Mouse (Mus musculus) small intestine, adult 2 months (tissue): Measurements from ENCODE around the gene Tns1.

ENCODE experiments used
- CTCF ChIP-seq: fragments of 200-500 bp; IDR thresholded peaks from 2 replicates; pipeline ENCODE4 v1.5.1; 2012; ENCODE audit warnings: low read depth, mild to moderate bottlenecking, control low read depth, inconsistent platforms, low read length, moderate library complexity, mixed read lengths; ENCODE audit not compliant: insufficient replicate concordance, insufficient read length; ENCODE audit errors: extremely low read depth
- POLR2A ChIP-seq: fragments of 200-500 bp; IDR thresholded peaks from 2 replicates; pipeline ENCODE4 v1.6.1; 2012; ENCODE audit warnings: low read depth, mild to moderate bottlenecking, control low read depth, inconsistent platforms, low read length, moderate library complexity

- TF ChIP-seq CTCF, result no peak
- no peak for TF ChIP-seq POLR2A
Measured at GRCm38 (mm10) chr1:73908081-73908960, 215.9 kb downstream of the Tns1 start.
